Mouse (Mus musculus) B cell, adult 67 days (primary cell): Measurements from ENCODE around the gene Il12a. TPM values are rescaled to one million over a fixed set of nuclear protein-coding genes. Genes with fewer than 3 reads are reported as not detected.

ENCODE experiments used
- total RNA-seq, 2 experiments: library from RNA; stranded (reverse); gene quantifications; 4 replicates each; pipeline ENCODE4 v1.2.4; 2023

The Il12a gene
- total RNA-seq = 10 to 100 TPM; 42.2 to 44.0 TPM

DNA sequence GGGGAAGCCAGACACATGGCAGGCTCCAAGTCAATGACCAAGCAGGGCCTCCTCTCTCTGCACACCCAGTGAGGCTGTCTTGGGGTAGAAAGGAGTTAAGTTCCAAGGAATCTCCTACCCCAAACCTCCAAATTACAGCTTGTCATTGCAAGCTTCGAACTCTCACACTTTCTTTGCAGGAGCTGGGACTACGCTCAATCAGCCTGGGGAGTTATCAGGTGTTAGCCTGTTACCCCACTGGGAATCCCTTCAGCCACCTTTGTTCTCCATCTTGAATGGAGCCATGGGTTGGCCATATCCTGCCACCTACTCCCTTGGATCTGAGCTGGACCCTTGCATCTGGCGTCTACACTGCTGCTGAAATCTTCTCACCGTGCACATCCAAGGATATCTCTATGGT, at the start of gene Il12a:
Il12a (plus strand) TSS at position 301 of the 400 bp plus-strand sequence.

Other genes with a start within 250 kb of the Il12a start
- not detected for gene 1110032F04Rik, start 178.9 kb downstream of the Il12a start, total RNA-seq